Mouse (Mus musculus) CH12.LX (cell line): ENCODE results near the gene Lss. TPM values are rescaled to one million over a fixed set of nuclear protein-coding genes. Genes with fewer than 3 reads are reported as not detected.

Source experiments
- DNase-seq: peaks from one replicate; pipeline ENCODE4 v3.0.0-alpha.2; 2013; ENCODE audit errors: extremely low read depth
- H3K27ac ChIP-seq: 2 replicates; pipeline ENCODE4 v1.5.1; 2012; ENCODE audit warnings: low read depth, mild to moderate bottlenecking, control low read depth, moderate library complexity; ENCODE audit not compliant: insufficient read depth
- H3K27me3 ChIP-seq: replicated peaks from 2 replicates; pipeline ENCODE3; 2012; ENCODE audit warnings: inconsistent platforms
- H3K36me3 ChIP-seq, 2 experiments: replicated peaks in 1 of 2; 2 replicates each; pipeline versions ENCODE3 to v1.6.1; 2012; ENCODE audit warnings: inconsistent platforms in 1 of 2, low read length in 1 of 2, mild to moderate bottlenecking in 1 of 2, mixed read lengths in 1 of 2, moderate library complexity in 1 of 2; ENCODE audit not compliant: control insufficient read depth in 1 of 2, insufficient read depth in 1 of 2
- H3K4me1 ChIP-seq, 2 experiments: 2 replicates each; pipeline ENCODE4 v1.6.1; 2012; ENCODE audit warnings: inconsistent platforms in 1 of 2, moderate library complexity in 1 of 2; ENCODE audit not compliant: insufficient read depth in 2 of 2, control insufficient read depth in 1 of 2
- H3K4me2 ChIP-seq: 2 replicates; pipeline ENCODE4 v1.6.1; 2012; ENCODE audit warnings: low read depth, mild to moderate bottlenecking, control low read depth; ENCODE audit not compliant: poor library complexity, insufficient read depth, severe bottlenecking
- H3K4me3 ChIP-seq, 3 experiments: fragments of 150-350 bp in 1 of 3; sonication (generic) in 1 of 3; replicated peaks in 1 of 3; 2 replicates each; pipeline versions ENCODE3 to v1.5.1; 2011 to 2012; ENCODE audit warnings: low read depth in 2 of 3, low read length in 2 of 3, mild to moderate bottlenecking in 2 of 3, moderate library complexity in 2 of 3, control low read depth in 1 of 3, improper control_type of control experiment in 1 of 3, inconsistent platforms in 1 of 3, mixed read lengths in 1 of 3; ENCODE audit not compliant: poor library complexity in 1 of 3
- H3K79me2 ChIP-seq: replicated peaks from 2 replicates; pipeline ENCODE4 v1.6.1; 2012; ENCODE audit warnings: mild to moderate bottlenecking, moderate library complexity; ENCODE audit not compliant: control insufficient read depth, poor library complexity, insufficient read depth, severe bottlenecking; ENCODE audit errors: extremely low read depth
- H3K9ac ChIP-seq: 2 replicates; pipeline ENCODE4 v1.6.1; 2012; ENCODE audit warnings: low read depth, mild to moderate bottlenecking, control low read depth, moderate library complexity; ENCODE audit not compliant: insufficient read depth
- H3K9me3 ChIP-seq: replicated peaks from 2 replicates; pipeline ENCODE3; 2012; ENCODE audit warnings: low read length, inconsistent platforms, mixed read lengths
- BHLHE40 ChIP-seq: IDR thresholded peaks from 2 replicates; pipeline ENCODE4 v1.6.1; 2011; ENCODE audit warnings: mild to moderate bottlenecking, low read depth, low read length, improper control_type of control experiment
- CHD1 ChIP-seq: IDR thresholded peaks from 2 replicates; pipeline ENCODE4 v1.6.1; 2012; ENCODE audit warnings: low read depth, low read length, improper control_type of control experiment, inconsistent platforms
- CHD2 ChIP-seq: IDR thresholded peaks from 2 replicates; pipeline ENCODE4 v1.6.1; 2011; ENCODE audit warnings: low read length, improper control_type of control experiment
- CTCF ChIP-seq, 2 experiments: IDR thresholded peaks in 1 of 2; conservative IDR thresholded peaks in 1 of 2; 2 replicates each; pipeline ENCODE4 v1.5.1; 2011 to 2012; ENCODE audit warnings: low read depth in 2 of 2, low read length in 2 of 2, improper control_type of control experiment in 1 of 2, inconsistent platforms in 1 of 2, mild to moderate bottlenecking in 1 of 2, moderate library complexity in 1 of 2
- E2F4 ChIP-seq: IDR thresholded peaks from 2 replicates; pipeline ENCODE4 v1.6.1; 2011; ENCODE audit warnings: low read depth, low read length, improper control_type of control experiment; ENCODE audit not compliant: insufficient replicate concordance
- ELF1 ChIP-seq: IDR thresholded peaks from 2 replicates; pipeline ENCODE4 v1.6.1; 2014; ENCODE audit warnings: low read depth, mild to moderate bottlenecking, inconsistent platforms, low read length, improper control_type of control experiment
- ETS1 ChIP-seq: conservative IDR thresholded peaks from 2 replicates; pipeline ENCODE4 v1.6.1; 2012; ENCODE audit warnings: low read depth, mild to moderate bottlenecking, inconsistent platforms, low read length, improper control_type of control experiment, moderate library complexity
- GABPA ChIP-seq: IDR thresholded peaks from 2 replicates; pipeline ENCODE4 v1.6.1; 2012; ENCODE audit warnings: low read depth, low read length, improper control_type of control experiment, inconsistent platforms; ENCODE audit not compliant: insufficient replicate concordance
- HCFC1 ChIP-seq: IDR thresholded peaks from 2 replicates; pipeline ENCODE4 v1.6.1; 2012; ENCODE audit warnings: low read depth, mild to moderate bottlenecking, inconsistent platforms, low read length, improper control_type of control experiment
- IRF4 ChIP-seq: IDR thresholded peaks from 2 replicates; pipeline ENCODE4 v1.6.1; 2014; ENCODE audit warnings: low read depth, mild to moderate bottlenecking, inconsistent platforms, low read length, improper control_type of control experiment
- JUN ChIP-seq: IDR thresholded peaks from 2 replicates; pipeline ENCODE4 v1.6.1; 2011; ENCODE audit warnings: low read depth, mild to moderate bottlenecking, low read length, improper control_type of control experiment, moderate library complexity; ENCODE audit not compliant: insufficient read depth
- JUND ChIP-seq: conservative IDR thresholded peaks from 2 replicates; pipeline ENCODE4 v1.6.1; 2011; ENCODE audit warnings: low read depth, low read length, improper control_type of control experiment
- MAFK ChIP-seq: IDR thresholded peaks from 2 replicates; pipeline ENCODE4 v1.6.1; 2011; ENCODE audit warnings: low read length, improper control_type of control experiment; ENCODE audit not compliant: insufficient replicate concordance
- MAX ChIP-seq: IDR thresholded peaks from 2 replicates; pipeline ENCODE4 v1.6.1; 2011; ENCODE audit warnings: low read length, improper control_type of control experiment
- MAZ ChIP-seq: IDR thresholded peaks from 2 replicates; pipeline ENCODE4 v1.6.1; 2012; ENCODE audit warnings: low read depth, mild to moderate bottlenecking, inconsistent platforms, low read length, improper control_type of control experiment, moderate library complexity
- MEF2A ChIP-seq: IDR thresholded peaks from 2 replicates; pipeline ENCODE4 v1.6.1; 2014; ENCODE audit warnings: low read depth, mild to moderate bottlenecking, inconsistent platforms, low read length, improper control_type of control experiment, borderline replicate concordance
- MXI1 ChIP-seq: IDR thresholded peaks from 2 replicates; pipeline ENCODE4 v1.6.1; 2011; ENCODE audit warnings: mild to moderate bottlenecking, low read depth, low read length, improper control_type of control experiment
- MYC ChIP-seq: IDR thresholded peaks from 2 replicates; pipeline ENCODE4 v1.6.1; 2011; ENCODE audit warnings: low read depth, mild to moderate bottlenecking, improper control_type of control experiment, low read length
- NELFE ChIP-seq: IDR thresholded peaks from 2 replicates; pipeline ENCODE4 v1.6.1; 2011; ENCODE audit warnings: low read depth, low read length, improper control_type of control experiment
- NRF1 ChIP-seq: IDR thresholded peaks from 2 replicates; pipeline ENCODE4 v1.6.1; 2014; ENCODE audit warnings: low read depth, mild to moderate bottlenecking, inconsistent platforms, low read length, improper control_type of control experiment, moderate library complexity
- PAX5 ChIP-seq: IDR thresholded peaks from 2 replicates; pipeline ENCODE4 v1.6.1; 2012; ENCODE audit warnings: low read length, inconsistent platforms, mixed read lengths
- POLR2A ChIP-seq: IDR thresholded peaks from 2 replicates; pipeline ENCODE4 v1.6.1; 2011; ENCODE audit warnings: low read depth, mild to moderate bottlenecking, improper control_type of control experiment, low read length
- POLR2AphosphoS2 ChIP-seq: IDR thresholded peaks from 2 replicates; pipeline ENCODE4 v1.6.1; 2011; ENCODE audit warnings: low read depth, low read length, improper control_type of control experiment
- RAD21 ChIP-seq: IDR thresholded peaks from 2 replicates; pipeline ENCODE4 v1.6.1; 2011; ENCODE audit warnings: low read depth, mild to moderate bottlenecking, low read length, improper control_type of control experiment, moderate library complexity
- RCOR1 ChIP-seq: conservative IDR thresholded peaks from 2 replicates; pipeline ENCODE4 v1.6.1; 2012; ENCODE audit warnings: low read depth, mild to moderate bottlenecking, inconsistent platforms, low read length, improper control_type of control experiment
- SIN3A ChIP-seq: IDR thresholded peaks from 2 replicates; pipeline ENCODE4 v1.6.1; 2012; ENCODE audit warnings: low read length, improper control_type of control experiment, inconsistent platforms
- SMC3 ChIP-seq: IDR thresholded peaks from 2 replicates; pipeline ENCODE4 v1.6.1; 2011; ENCODE audit warnings: low read depth, low read length, improper control_type of control experiment
- TBP ChIP-seq: conservative IDR thresholded peaks from 2 replicates; pipeline ENCODE4 v1.6.1; 2011; ENCODE audit warnings: low read depth, low read length, improper control_type of control experiment
- TCF12 ChIP-seq: IDR thresholded peaks from 2 replicates; pipeline ENCODE4 v1.6.1; 2014; ENCODE audit warnings: low read depth, mild to moderate bottlenecking, inconsistent platforms, low read length, improper control_type of control experiment
- UBTF ChIP-seq: IDR thresholded peaks from 2 replicates; pipeline ENCODE4 v1.6.1; 2012; ENCODE audit warnings: low read depth, mild to moderate bottlenecking, inconsistent platforms, low read length, improper control_type of control experiment, moderate library complexity
- ZKSCAN1 ChIP-seq: IDR thresholded peaks from 2 replicates; pipeline ENCODE4 v1.6.1; 2012; ENCODE audit warnings: low read depth, inconsistent platforms, low read length, improper control_type of control experiment, borderline replicate concordance
- ZMIZ1 ChIP-seq: IDR thresholded peaks from 2 replicates; pipeline ENCODE4 v1.6.1; 2012; ENCODE audit warnings: low read depth, mild to moderate bottlenecking, inconsistent platforms, low read length, improper control_type of control experiment
- ZNF384 ChIP-seq: IDR thresholded peaks from 2 replicates; pipeline ENCODE4 v1.6.1; 2012; ENCODE audit warnings: low read depth, low read length, improper control_type of control experiment, inconsistent platforms
- dilution Hi-C: fragments of 300-500 bp; cut with MboI; formaldehyde crosslinking; loops from 2 replicates; pipeline ENCODE4 v1.14.3; 2020; ENCODE audit warnings: low sequenced_read_pairs; ENCODE audit not compliant: extremely low pct_unique_long_range_greater_than_20kb, extremely low pct_ligation_motif_present
- in situ Hi-C: fragments of 300-500 bp; cut with MboI; formaldehyde crosslinking; loops from 3 replicates; pipeline ENCODE4 v1.14.3; 2019; ENCODE audit warnings: low sequenced_read_pairs, low pct_ligation_motif_present, low pct_unique_long_range_greater_than_20kb, mixed read lengths
- polyA plus RNA-seq: library from polyadenylated mRNA; unstranded; fragments of >175 nt; gene quantifications from 2 replicates; pipeline ENCODE4 v1.2.1, GENCODE M21; 2012; ENCODE audit warnings: low read depth; ENCODE audit not compliant: insufficient read length
- total RNA-seq, 2 experiments: library from RNA; depleted of rRNA; stranded (reverse); fragments of 300-350 nt in 1 of 2; fragments of >200 nt in 1 of 2; gene quantifications; 2 replicates each; pipeline ENCODE4 v1.2.3; 2012 to 2014

Gene Lss
- total and polyA plus RNA-seq, 3 experiments: 28.8 to 89.6 (median 37.7) TPM

DNA sequence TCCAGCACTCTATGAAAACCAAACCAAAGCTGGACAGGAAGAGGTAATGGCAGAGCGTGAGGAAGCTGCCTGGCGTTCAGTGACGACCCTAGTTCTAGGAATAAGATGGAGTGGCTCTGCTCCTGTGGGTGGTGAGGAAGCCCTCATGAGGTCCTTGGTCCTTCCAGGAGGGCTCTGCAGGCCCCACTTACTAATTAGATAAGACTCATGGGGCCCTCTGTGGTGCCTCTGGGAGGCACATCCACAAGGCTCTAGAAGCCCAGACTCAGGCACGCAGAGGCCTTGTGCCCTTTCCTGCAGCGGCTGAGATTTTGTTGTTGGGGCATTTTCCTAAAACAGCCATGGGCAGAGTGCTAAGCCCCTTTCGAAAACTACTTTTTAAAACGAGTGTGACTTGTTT, 25.5 kb upstream of the Lss start:
- dilution Hi-C loops: no loop called here
- Histone ChIP-seq H3K9ac (no peak overlapping the region), H3K27ac (no peak overlapping the region), H3K4me1 (no peaks in the 10 kb centered on the region), H3K9me3 (no peaks in the 10 kb centered on the region), H3K4me3 (no peak overlapping the region), H3K4me2 (no peak overlapping the region), H3K36me3 (peaks cover 64 to 90% of the 10 kb centered on the region in 2 experiments), H3K79me2 (no peaks in the 10 kb centered on the region), H3K27me3 (no peaks in the 10 kb centered on the region)
- no peak for DNase-seq
- TF ChIP-seq TBP: no peak
- TF ChIP-seq POLR2A: no peak
- in situ Hi-C loops: no loop called here

- peaks cover 35 to 77% of the 10 kb centered on the region in 2 experiments for H3K36me3 ChIP-seq
- H3K4me3 ChIP-seq: no peak overlapping the region
- in situ Hi-C loops (no loop called here), dilution Hi-C loops (no loop called here)
- no peaks in the 10 kb centered on the region for H3K79me2 ChIP-seq
- no peak overlapping the region for H3K27ac ChIP-seq
- no peaks in the 10 kb centered on the region for H3K27me3 ChIP-seq
- no peaks in the 10 kb centered on the region for H3K9me3 ChIP-seq
- H3K4me1 ChIP-seq: no peaks in the 10 kb centered on the region
- DNase-seq: peak; percentile 88
- H3K9ac ChIP-seq: no peak overlapping the region
- H3K4me2 ChIP-seq: no peak overlapping the region
- peak; percentile 90 for TF ChIP-seq CTCF (conservative IDR thresholded peaks at IDR 0.05 in 1 of 2, IDR thresholded peaks at IDR 0.05 in 1 of 2; ENCODE audit: low read depth in 2 of 2, low read length in 2 of 2)
- TF ChIP-seq SIN3A: no peak
- no peak for TF ChIP-seq GABPA
- no peak for TF ChIP-seq JUN
- TF ChIP-seq RAD21: peak; percentile 36
- no peak for TF ChIP-seq MAFK
- TF ChIP-seq JUND: no peak
- TF ChIP-seq E2F4: no peak
- TF ChIP-seq MXI1: peak; percentile 49; the same call in 1 of the 2 replicates
- no peak for TF ChIP-seq PAX5
- no peak for TF ChIP-seq CHD1
- no peak for TF ChIP-seq CHD2
- no peak for TF ChIP-seq MAZ
- TF ChIP-seq MAX: peak; percentile 65
- TF ChIP-seq ELF1: no peak
- no peak for TF ChIP-seq HCFC1
- TF ChIP-seq TBP: no peak
- TF ChIP-seq ZNF384: no peak
- TF ChIP-seq TCF12: no peak
- 0 out of 2 replicates have a peak, but pooled peaks have one; percentile 43 for TF ChIP-seq MEF2A
- no peak for TF ChIP-seq UBTF
- TF ChIP-seq BHLHE40: peak; percentile 57
- no peak for TF ChIP-seq NRF1
- no peak for TF ChIP-seq ETS1
- no peak for TF ChIP-seq ZKSCAN1
- no peak for TF ChIP-seq ZMIZ1
- 0 out of 2 replicates have a peak, but pooled peaks have one; percentile 28 for TF ChIP-seq NELFE
- peak; percentile 81; the same call in 1 of the 2 replicates for TF ChIP-seq MYC
- TF ChIP-seq POLR2A: no peak
- no peak for TF ChIP-seq RCOR1
- TF ChIP-seq IRF4: no peak
- no peak for TF ChIP-seq POLR2AphosphoS2
- peak; percentile 64 for TF ChIP-seq SMC3
Measured at GRCm38 (mm10) chr10:76512965-76513583, 18.3 kb upstream of the Lss start.
